Mouse (Mus musculus): ENCODE measurements around the gene Orc4.
"Not testable (repeated sequence)": the region's sequence is repeated elsewhere in the genome, so short reads cannot be mapped to it uniquely, and the experiment has no call there.

Orc4 gene

DNA sequence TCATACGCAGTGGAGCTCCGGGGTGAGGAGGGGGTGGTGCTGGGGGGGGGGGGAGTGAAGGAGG, at the start of gene Orc4:
Gene Orc4, minus strand, starts transcription at position 26 of the 64 bp plus-strand sequence.
- DNase-seq (ENCODE audit: extremely low spot score, low spot score): no peak

DNA sequence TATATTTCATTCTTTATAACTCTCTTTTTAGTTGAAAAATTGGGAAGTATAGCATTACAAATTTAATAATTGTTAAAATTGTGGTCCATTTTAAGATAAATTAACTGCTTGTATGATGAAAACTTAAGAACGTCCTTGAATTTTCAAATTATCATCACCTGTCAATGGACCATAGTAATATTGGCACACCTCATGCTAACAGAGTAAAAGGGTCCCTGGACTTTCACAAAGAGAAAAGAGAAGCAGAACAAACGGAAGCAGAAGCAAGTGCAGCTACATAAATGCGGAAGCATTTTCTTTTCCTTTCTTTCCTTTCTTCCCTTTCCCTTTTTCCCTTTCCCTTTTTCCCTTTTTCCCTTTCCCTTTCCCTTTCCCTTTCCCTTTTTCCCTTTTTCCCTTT, 40.2 kb upstream of the Orc4 start:
- no peak for DNase-seq (ENCODE audit: extremely low spot score, low spot score)

DNA sequence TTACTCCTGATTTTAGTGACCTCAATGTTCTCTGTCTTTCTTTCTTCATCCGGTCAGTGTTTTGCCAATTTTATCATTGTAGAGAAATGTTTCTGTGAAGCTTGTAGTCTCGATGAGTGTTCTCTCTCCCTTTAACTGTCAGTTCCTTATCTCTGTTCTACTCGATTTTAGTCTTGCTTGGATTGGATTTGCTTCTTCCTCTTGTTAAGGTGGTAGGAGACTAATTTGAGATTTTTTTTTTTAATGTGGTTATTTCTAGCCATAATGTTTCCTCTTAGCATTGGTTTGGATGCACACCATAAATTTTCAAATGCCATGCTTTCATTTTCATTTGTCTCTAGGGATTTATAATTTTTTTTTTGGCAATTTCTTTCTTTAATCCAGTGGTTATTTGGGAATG, 28.8 kb upstream of the Orc4 start:
- no peak for DNase-seq (ENCODE audit: extremely low spot score, low spot score)

DNA sequence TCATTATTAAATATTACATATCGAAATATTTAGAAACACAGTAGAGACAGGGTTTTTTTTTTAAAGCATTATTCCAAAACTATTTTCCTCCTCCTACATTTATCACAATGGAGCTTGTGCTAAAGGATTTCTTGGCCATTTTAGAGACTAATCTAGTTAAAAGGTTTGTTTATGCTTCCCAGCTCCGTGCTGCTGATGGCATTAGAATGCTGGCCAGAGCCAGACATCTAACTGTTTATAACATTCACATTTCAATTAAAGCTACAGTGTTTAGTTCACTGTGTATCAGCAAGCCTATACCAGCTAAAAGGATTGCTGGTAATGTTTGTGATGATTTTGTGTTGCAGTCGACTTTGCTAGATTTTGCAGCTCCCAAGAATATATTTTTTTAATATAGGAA, 6.5 kb upstream of the Orc4 start:
- DNase-seq (ENCODE audit: extremely low spot score, low spot score): no peak

DNA sequence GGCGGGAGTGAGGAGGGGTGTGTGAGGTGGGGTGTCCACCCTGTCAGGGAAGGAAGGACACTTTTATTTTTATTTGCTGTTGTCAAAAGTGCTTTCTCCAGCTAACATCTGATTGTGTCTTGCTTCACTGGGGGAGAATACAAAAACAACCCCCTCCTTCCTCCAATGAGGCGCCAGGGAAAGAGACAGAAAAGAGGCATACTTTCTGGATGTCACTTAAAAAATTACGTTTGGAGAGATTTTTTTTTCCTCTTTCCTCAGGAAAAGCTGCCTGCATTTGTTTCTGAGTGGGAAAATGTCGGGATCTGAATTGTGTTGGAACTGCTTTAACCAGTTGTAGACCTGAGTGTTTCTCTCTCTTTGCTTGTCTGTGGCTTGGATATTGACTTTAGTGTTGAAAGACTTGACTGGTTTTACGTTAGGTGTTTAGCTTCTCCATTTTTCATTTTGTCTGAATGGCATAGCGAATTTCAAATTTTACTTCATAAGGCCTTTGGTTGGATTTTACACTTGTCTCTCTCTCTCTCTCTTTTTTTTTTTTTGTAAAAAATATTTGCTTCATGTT, 321 bp upstream of the Orc4 start:
- no peak for DNase-seq (ENCODE audit: extremely low spot score, low spot score)

DNA sequence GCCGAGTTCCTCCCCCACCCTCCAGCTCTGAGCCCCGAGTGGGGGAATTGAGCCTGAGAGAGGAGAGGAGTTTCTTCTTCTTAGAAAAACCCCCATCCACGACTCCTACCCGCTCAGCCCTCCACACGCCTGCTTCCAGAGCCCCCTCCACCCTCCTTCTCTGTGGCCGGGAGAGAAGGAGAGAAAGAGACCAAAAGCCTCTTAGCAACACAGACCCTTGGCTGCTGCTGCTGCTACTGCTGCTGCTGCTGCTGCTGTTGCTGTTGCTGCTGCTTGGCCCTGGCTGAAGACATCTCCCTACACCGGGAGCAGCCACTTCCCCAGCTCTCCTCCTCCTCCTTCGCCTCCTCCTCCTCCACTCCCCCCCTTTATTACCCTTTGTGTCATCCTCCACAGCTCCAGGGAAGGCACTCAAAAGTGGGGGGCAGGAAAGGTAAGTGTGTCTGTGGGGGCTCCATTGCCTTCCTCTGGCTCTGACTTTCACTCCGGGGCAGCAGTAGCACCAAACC, 280 bp downstream of the Orc4 start:
- peak; percentile 66 for DNase-seq (ENCODE audit: extremely low spot score, low spot score)

DNA sequence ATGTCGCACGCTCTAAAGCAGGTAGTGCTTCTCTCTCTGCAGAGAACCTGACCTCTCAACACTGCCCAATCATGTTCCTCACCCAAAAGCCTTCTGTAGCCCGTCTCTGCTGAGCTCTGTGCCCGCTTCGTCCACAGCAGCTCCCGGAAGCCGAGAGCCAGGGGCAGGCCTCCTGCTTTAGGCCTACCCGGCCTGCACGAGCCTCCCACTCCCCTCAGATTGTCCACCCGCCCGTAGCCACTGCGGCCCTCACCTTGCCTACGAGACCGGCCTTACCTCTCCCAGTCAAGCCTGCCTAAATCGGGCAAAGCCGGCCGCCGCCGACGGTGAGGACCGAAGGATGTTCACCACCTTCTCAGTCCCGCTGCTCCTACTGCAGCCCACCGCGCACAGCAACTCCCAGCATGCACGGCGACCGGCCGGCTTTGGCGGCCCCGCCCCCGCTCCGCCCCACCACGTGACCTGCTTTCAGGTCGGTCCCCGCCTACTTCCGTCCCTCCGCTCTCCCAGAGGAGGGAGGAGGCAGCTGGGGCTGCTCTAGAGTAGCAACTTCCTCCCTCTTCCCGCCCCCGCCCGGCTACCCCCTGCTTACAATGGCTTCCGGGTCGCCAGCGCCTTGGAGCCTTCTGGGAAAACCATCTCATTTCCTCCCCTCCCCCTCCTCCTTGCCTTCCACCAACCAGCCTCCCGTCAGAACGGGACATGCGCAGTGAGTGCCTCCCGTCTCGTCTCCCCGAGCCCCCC, 1.1 kb downstream of the Orc4 start, which contains the start of gene Mbd5:
Gene Mbd5, plus strand, starts transcription at position 668 of the 744 bp plus-strand sequence.
- DNase-seq (ENCODE audit: extremely low spot score, low spot score): peak; percentile 99

DNA sequence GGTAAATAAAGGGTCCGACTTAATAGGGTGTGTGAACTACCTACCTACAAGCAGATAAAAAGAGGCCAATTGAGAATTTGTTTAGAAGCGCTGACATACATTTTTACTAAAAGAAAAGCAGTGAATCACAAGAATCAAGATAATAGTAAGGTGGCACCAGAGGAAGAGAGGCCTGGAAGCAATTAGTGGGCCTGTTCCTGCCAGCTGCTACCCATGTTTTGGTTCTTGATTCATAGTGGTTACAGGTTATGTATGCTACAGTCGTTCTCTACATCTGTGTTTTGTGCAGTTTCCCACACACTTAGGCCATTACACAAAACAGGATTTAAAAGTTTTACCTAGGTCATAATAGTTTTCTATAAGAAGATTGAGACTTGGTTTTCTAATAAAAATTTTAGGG, 2.3 kb downstream of the Orc4 start:
- no peak for DNase-seq (ENCODE audit: extremely low spot score, low spot score)

DNA sequence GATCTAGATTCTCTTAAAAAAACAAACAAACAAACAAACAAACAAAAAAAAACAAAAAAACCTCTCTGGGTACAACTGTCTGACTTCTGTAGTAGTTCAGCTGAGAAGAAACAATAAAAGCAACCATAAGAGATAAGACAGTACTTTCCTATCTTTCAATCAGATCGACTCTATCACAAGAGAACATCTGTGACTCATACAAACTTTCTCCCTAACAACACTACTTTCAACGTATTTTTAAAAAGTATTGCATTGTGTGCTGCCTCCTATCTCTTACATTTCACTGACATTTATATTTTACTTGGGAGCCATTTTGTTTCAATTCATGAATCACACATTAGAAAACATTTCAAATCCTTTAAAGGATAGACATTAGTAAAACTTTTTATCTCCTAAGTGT, 15.0 kb downstream of the Orc4 start:
- no peak for DNase-seq (ENCODE audit: extremely low spot score, low spot score)

DNA sequence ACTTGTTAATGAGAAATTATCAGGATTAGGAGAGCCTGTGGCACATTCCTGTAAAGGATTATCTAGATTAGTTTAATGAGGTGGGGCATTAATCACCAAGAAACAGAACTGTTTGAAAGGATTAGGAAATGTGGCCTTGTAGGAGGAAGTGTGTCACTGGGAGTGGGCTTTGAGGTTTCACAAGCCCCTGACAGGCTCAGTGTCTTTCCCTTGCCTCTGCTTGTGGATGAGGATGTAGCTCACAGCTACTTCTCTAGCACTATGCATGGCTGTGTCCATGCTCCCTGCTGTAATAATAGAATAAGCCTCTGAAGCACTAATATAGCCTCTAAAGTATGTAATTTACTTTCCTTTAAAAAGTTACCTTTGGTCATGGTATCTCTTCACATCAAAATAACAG, 34.2 kb downstream of the Orc4 start:
- DNase-seq (ENCODE audit: extremely low spot score, low spot score): no peak

DNA sequence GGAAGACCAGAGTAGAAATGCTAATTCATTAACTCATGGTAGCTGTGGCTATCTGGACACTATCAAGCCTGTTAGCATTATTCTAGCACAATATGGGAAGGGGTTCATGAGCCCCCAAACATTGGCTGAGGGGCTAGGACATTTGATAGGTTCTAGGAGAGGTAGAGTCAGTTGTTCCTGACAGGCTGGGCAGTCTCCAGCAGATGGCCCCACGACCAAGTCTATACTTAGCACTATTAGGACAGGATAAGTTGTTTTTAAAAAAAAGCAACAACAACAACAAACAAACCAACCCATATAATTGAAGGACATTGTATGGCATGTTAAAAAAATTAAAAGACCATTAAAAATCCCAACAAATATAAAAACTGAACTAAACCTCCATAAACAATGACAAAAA, 35.9 kb downstream of the Orc4 start:
- no peak for DNase-seq (ENCODE audit: extremely low spot score, low spot score)

DNA sequence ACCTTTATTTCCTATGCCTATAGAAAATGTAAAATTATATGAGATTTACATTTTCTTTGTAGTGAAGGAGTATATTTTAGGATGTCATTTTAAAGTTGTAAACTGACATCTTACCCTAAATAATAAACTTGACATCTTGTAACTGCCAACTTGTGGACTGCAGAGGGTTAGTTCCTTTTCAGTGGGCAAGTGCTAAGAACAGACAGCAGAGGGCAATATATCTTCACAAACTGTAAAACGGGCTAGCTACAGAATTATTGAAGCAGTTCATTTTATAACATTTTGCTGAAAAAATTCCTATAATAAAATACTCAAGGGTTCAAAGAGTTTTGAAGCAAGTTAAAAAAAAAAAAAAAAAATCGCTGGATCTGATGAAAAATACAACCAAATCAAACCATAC, 41.2 kb downstream of the Orc4 start:
- DNase-seq (ENCODE audit: extremely low spot score, low spot score): no peak

DNA sequence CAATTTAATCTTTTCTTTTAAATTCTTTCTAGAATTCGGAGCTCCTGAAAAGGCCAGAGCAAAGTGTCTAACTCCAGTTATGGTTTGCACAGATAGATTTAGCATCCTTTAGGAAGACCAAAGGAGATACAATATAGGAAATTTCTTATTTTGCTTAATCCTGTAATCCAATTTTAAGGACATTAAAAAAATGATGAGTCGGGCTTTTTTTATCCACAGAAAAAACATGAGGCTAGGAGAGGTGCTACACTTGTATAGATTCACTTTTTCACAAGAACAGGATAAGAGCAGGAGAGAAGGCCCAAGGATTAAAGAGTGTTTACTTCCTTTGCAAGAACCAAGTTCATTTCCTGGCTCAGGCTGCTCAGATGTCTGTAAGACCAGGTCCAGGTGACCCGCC, 54.9 kb downstream of the Orc4 start:
- DNase-seq (ENCODE audit: extremely low spot score, low spot score): no peak

DNA sequence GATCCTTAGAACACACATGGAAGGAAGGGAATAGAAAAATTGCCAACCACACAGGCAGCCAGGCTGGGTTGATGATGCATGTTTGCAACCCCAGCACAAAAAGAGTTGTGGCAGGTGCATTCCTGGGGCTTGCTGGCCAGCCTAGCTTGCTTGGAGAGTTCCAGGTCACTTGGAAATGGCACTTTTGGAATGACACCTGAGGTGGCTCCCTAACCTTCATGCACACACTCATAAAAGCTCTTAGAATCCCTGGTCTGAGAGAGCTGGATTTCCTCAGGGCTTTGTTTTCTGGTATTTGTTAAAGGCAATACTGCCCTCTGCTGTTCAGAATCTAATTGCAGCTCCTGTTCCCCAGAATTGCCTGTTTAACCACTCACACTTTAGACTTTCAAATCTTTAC, 64.1 kb downstream of the Orc4 start:
- DNase-seq (ENCODE audit: extremely low spot score, low spot score): peak; percentile 43

DNA sequence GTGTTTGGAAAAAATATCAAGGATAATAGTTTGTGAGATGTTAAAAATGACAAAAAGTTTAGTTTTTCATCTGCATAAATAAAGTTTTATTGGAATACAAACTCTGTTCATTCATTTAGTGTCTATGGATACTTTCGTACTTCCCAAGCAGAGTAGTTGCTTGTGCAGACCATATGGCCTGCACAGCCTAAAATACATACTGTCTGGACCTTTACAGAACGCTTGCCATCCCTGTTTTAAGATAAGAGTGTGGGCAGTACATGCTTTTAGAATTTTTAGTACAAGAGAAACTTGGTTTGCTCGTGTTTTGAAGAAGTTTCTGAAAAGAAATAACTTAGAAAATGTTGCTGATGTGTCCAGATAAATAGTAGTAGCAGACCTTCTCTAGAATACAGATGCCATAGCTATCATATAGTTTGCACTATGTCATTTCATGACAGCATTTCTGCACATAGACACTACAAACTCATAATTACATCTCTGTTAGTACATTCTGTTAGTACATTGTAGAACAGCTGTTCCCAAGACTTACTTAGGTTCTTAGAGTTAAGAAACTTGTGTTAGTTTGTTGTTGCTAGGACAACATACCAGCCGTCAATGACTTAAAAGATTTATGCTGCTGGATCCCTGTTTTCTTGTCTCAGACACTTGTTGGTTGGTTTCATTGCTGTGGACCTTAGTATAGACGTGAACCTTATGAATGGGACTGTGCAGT, 81.7 kb downstream of the Orc4 start:
- DNase-seq (ENCODE audit: extremely low spot score, low spot score): no peak

DNA sequence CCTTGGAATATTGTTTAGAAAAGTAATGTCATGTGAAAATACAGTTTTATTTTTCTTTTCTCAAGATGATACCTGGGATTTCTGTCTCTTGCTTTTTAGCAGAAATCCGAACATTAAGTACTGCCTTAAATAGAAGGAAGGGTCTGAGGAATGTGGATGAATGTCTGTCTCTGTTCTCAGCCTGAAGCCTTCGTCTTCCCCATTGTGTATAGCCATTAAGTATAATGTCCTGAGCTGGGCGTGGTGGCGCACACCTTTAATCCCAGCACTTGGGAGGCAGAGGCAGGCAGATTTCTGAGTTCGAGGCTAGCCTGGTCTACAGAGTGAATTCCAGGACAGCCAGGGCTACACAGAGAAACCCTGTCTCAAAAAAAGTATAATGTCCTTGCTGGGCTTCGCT, 84.5 kb downstream of the Orc4 start:
- DNase-seq (ENCODE audit: extremely low spot score, low spot score): not testable (repeated sequence)
